Comparison of ENCODE assay signal across 12 mouse cellular contexts in the genomic region with DNA sequence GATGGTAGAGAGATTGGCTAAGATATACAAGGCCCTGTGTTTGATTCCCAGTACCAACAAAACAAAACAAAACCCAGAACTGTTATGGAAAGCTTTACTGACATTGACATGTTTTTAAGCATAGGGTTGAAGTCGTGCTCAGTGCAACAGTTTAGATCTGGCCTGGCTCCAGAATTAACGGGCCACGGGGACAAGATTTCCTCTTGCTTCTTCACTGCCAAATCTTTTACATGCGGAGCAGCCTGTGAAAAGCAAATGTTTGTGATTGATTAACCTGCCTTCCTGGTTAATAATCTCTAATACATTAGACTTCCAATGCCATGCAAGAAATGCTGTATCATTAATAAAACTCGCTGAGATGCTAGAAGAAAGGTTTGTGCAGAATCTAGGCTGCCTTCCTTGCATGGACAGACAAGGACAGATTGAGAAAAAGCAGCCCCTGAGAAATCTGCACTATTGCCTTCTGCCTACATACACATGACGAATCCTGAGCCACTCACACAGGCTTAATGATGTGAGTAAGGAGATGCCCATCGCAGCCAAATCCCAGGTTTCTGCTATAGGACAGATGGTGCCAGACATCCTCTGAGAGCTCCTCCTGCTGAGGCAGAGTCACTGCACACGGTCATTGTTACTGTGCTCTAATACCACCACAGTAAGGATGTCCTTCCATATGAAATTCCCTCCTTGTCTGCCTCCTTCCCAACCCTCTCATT.
DNase-seq lines count a peak whose midpoint lies in the region; ATAC-seq and TF ChIP-seq lines count a peak whose summit lies in the region.
"Had no signal": no experiment of that assay in that cellular context is flagged by ENCODE, and none has a peak within 500 bp of the region (broad histone marks: within the 10 kb centered on the region; RNA-seq: fewer than 3 reads in every experiment).

No protein-coding gene starts in this region.

- no peaks in the 10 kb centered on the region for H3K36me3 ChIP-seq in forebrain, postnatal 0 days (ENCODE audit: insufficient read depth)

- H3K27me3 ChIP-seq in forebrain, postnatal 0 days (ENCODE audit: insufficient read depth, low read length), result no peaks in the 10 kb centered on the region

- no peaks in the 10 kb centered on the region for H3K9me3 ChIP-seq in forebrain, postnatal 0 days (ENCODE audit: low read length)

- TF ChIP-seq CTCF in forebrain, postnatal 0 days (IDR thresholded peaks at IDR 0.05; ENCODE audit: low read depth), result no peak

- H3K4me1 ChIP-seq in forebrain, postnatal 0 days (ENCODE audit: insufficient read depth), result no peaks in the 10 kb centered on the region

- H3K9ac ChIP-seq in forebrain, postnatal 0 days, result no peak overlapping the region

- 44% methylated on average over 8 of the region's 8 CpGs for WGBS in forebrain, postnatal 0 days

- H3K27ac ChIP-seq in forebrain, postnatal 0 days (ENCODE audit: low read depth, low read length), result no peak overlapping the region

- ATAC-seq in frontal cortex, adult (ENCODE audit: low TSS enrichment), result peak; percentile 38; the same call in 1 of the 2 replicates
- ATAC-seq in forebrain, postnatal 0 days, result peak; percentile 12; the same call in 1 of the 2 replicates
- ATAC-seq in inflammation-experienced regulatory T-cells, adult 6 months, result no peak

- no peak overlapping the region for H3K4me3 ChIP-seq in forebrain, postnatal 0 days (ENCODE audit: low read depth, low read length)

- DNase-seq in frontal cortex, adult 2 months (ENCODE audit: extremely low spot score in 1 of 2, low spot score in 1 of 2), result no peak
- DNase-seq in layer of hippocampus, adult 8-10 months (ENCODE audit: low spot score in 2 of 2), result peak; percentile 10 to 18
- DNase-seq in layer of hippocampus, postnatal 10 days (ENCODE audit: low spot score in 2 of 2), result no peak
- DNase-seq in NIH3T3 (ENCODE audit: low read depth), result peak; percentile 32
- DNase-seq in forebrain, postnatal 0 days, result peak; percentile 31
- DNase-seq in thymus, postnatal 14 days, result no peak
- DNase-seq: heart, postnatal 14 days; kidney, postnatal 10 days; lung, postnatal 36 days; spleen, adult 18-20 months had no signal

- no peak overlapping the region for H3K4me2 ChIP-seq in forebrain, postnatal 0 days (ENCODE audit: low read depth)

Comparison
In these comparisons a context has a peak if more than half of its experiments do, and no peak if none do; other contexts are left out.
1. DNase-seq: peak in layer of hippocampus, adult 8-10 months (2 of 2), NIH3T3 (single experiment) and forebrain, postnatal 0 days (single experiment); none in frontal cortex, adult 2 months (0 of 2), layer of hippocampus, postnatal 10 days (0 of 2) and thymus, postnatal 14 days (single experiment).